Mouse (Mus musculus) erythroblast, embryonic 14.5 days (primary cell): ENCODE measurements around the gene Meis1. TPM values are rescaled to one million over a fixed set of nuclear protein-coding genes. Genes with fewer than 3 reads are reported as not detected.

ENCODE experiments used
- H3K27me3 ChIP-seq: 2 replicates; pipeline ENCODE4 v1.6.1; 2012; ENCODE audit warnings: inconsistent platforms; ENCODE audit not compliant: control insufficient read depth
- H3K36me3 ChIP-seq: 2 replicates; pipeline ENCODE4 v1.6.1; 2012; ENCODE audit warnings: mild to moderate bottlenecking, inconsistent platforms; ENCODE audit not compliant: control insufficient read depth
- H3K4me1 ChIP-seq: 2 replicates; pipeline ENCODE4 v1.6.1; 2012; ENCODE audit warnings: inconsistent platforms; ENCODE audit not compliant: control insufficient read depth
- H3K4me3 ChIP-seq: replicated peaks from 2 replicates; pipeline ENCODE3; 2012; ENCODE audit warnings: moderate library complexity, mild to moderate bottlenecking, inconsistent platforms
- H3K9me3 ChIP-seq: 2 replicates; pipeline ENCODE4 v1.6.1; 2012; ENCODE audit warnings: low read length, inconsistent platforms, mixed read lengths; ENCODE audit not compliant: control insufficient read depth
- GATA1 ChIP-seq: IDR thresholded peaks from 2 replicates; pipeline ENCODE4 v1.6.1; 2012; ENCODE audit warnings: low read length, inconsistent platforms, mixed read lengths
- TAL1 ChIP-seq: IDR thresholded peaks from 3 replicates; pipeline ENCODE4 v1.6.1; 2012; ENCODE audit warnings: low read length, inconsistent platforms, mixed read lengths
- polyA plus RNA-seq: library from polyadenylated mRNA; stranded (reverse); fragments of >175 nt; gene quantifications from 2 replicates; pipeline ENCODE4 v1.2.3, GENCODE M21; 2012

The Meis1 gene
- polyA plus RNA-seq, 1 experiment, result 0.06 TPM

- Histone ChIP-seq H3K4me1 (no peaks in the 10 kb centered on the region), H3K36me3 (no peaks in the 10 kb centered on the region), H3K27me3 (no peaks in the 10 kb centered on the region), H3K9me3 (no peaks in the 10 kb centered on the region), H3K4me3 (no peak overlapping the region)
- no peak for TF ChIP-seq TAL1
- TF ChIP-seq GATA1, result no peak
These were observed 55.3 kb downstream of the Meis1 start for GRCm38 (mm10) chr11:18963202-18964136.

GRCm38 (mm10) chr11:18959465-18959864 is 59.3 kb downstream of the Meis1 start:
- Histone ChIP-seq H3K27me3 (no peaks in the 10 kb centered on the region), H3K4me3 (no peak overlapping the region), H3K9me3 (no peaks in the 10 kb centered on the region), H3K36me3 (no peaks in the 10 kb centered on the region), H3K4me1 (0 out of 2 replicates have a peak, but pooled peaks cover 2% of the 10 kb centered on the region)
- TF ChIP-seq GATA1 (no peak), TAL1 (no peak)

GRCm38 (mm10) chr11:18957805-18958770 is 60.7 kb downstream of the Meis1 start:
- H3K36me3 ChIP-seq, result no peaks in the 10 kb centered on the region

GRCm38 (mm10) chr11:18957097-18957804 is 61.5 kb downstream of the Meis1 start:
- Histone ChIP-seq H3K4me1 (0 out of 2 replicates have a peak, but pooled peaks cover 2% of the 10 kb centered on the region), H3K4me3 (no peak overlapping the region), H3K9me3 (no peaks in the 10 kb centered on the region), H3K36me3 (no peaks in the 10 kb centered on the region), H3K27me3 (no peaks in the 10 kb centered on the region)
- TF ChIP-seq TAL1 (no peak), GATA1 (no peak)

More at GRCm38 (mm10) chr11:18957805-18958770, 60.7 kb downstream of the Meis1 start:
- Histone ChIP-seq H3K9me3 (no peaks in the 10 kb centered on the region), H3K4me3 (no peak overlapping the region), H3K27me3 (no peaks in the 10 kb centered on the region), H3K4me1 (0 out of 2 replicates have a peak, but pooled peaks cover 2% of the 10 kb centered on the region)
- TF ChIP-seq GATA1 (no peak), TAL1 (no peak)

- TF ChIP-seq GATA1 (no peak), TAL1 (no peak)
- Histone ChIP-seq H3K36me3 (no peaks in the 10 kb centered on the region), H3K4me3 (no peak overlapping the region), H3K27me3 (no peaks in the 10 kb centered on the region), H3K4me1 (0 out of 2 replicates have a peak, but pooled peaks cover 2% of the 10 kb centered on the region), H3K9me3 (no peaks in the 10 kb centered on the region)
These were observed 62.8 kb downstream of the Meis1 start for GRCm38 (mm10) chr11:18955969-18956368.

- no peak for TF ChIP-seq GATA1
- TF ChIP-seq TAL1, result no peak
- Histone ChIP-seq H3K36me3 (no peaks in the 10 kb centered on the region), H3K4me1 (0 out of 2 replicates have a peak, but pooled peaks cover 2% of the 10 kb centered on the region), H3K27me3 (no peaks in the 10 kb centered on the region), H3K4me3 (no peak overlapping the region), H3K9me3 (no peaks in the 10 kb centered on the region)
These were observed 63.9 kb downstream of the Meis1 start for GRCm38 (mm10) chr11:18954852-18955251.

GRCm38 (mm10) chr11:18953892-18954291 is 64.9 kb downstream of the Meis1 start:
- Histone ChIP-seq H3K9me3 (no peaks in the 10 kb centered on the region), H3K4me1 (0 out of 2 replicates have a peak, but pooled peaks cover 2% of the 10 kb centered on the region), H3K27me3 (no peaks in the 10 kb centered on the region), H3K36me3 (no peaks in the 10 kb centered on the region), H3K4me3 (no peak overlapping the region)
- TF ChIP-seq GATA1, result no peak
- no peak for TF ChIP-seq TAL1

- no peaks in the 10 kb centered on the region for H3K4me1 ChIP-seq
- no peak overlapping the region for H3K4me3 ChIP-seq
- TF ChIP-seq TAL1, result no peak
- no peak for TF ChIP-seq GATA1
- no peaks in the 10 kb centered on the region for H3K36me3 ChIP-seq
- H3K9me3 ChIP-seq, result no peaks in the 10 kb centered on the region
- H3K27me3 ChIP-seq, result no peaks in the 10 kb centered on the region
These were observed 70.0 kb downstream of the Meis1 start for GRCm38 (mm10) chr11:18948600-18949295.
